Mouse (Mus musculus) MN1 (cell line): Measurements from ENCODE around the gene Agpat4.
"Not testable (repeated sequence)": the region's sequence is repeated elsewhere in the genome, so short reads cannot be mapped to it uniquely, and the experiment has no call there.

Experiments
- DNase-seq: peaks from one replicate; pipeline ENCODE4 v3.0.0-alpha.2; 2016; ENCODE audit warnings: low spot score

The Agpat4 gene

DNA sequence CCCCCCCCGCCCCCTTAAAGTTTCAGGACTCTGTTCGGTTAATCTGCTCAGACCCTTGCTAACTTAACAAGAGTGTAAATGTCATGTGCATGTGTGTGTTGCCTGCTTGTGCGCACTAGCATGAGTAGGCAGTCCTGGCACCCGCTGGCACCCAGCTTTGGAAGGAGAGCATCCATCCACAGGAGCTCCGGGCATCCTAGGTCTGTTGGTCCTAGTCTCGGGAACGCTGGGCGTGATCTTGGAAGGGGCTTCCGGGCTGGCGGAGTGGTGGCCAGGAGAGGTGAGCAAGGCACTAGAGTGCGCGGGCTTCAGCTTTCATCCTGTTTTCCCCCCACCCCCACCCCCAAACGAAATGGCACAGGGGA, at the start of gene Agpat4:
TSS of gene Agpat4 (plus strand) at position 144 of the 365 bp plus-strand sequence.
- DNase-seq, result peak; percentile 79

DNA sequence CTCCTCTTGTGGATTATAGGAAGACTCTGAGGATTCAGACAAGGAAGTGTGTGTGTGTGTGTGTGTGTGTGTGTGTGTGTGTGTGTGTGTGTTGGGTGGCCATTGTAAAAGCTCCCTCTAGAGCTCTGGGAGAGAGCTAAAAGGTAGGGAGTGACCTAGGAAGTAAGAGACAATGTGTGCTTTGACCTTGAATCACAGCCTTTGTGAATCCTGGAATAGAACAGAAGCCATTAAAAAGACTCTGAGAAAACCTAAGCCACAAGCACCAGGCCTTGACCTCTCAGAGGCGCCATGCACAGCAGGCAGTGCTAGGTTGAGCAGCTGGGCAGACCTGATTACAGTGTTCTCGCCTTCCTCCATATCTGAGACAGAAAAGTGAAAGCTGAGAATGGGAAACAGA, 41.7 kb upstream of the Agpat4 start:
- DNase-seq, result no peak

DNA sequence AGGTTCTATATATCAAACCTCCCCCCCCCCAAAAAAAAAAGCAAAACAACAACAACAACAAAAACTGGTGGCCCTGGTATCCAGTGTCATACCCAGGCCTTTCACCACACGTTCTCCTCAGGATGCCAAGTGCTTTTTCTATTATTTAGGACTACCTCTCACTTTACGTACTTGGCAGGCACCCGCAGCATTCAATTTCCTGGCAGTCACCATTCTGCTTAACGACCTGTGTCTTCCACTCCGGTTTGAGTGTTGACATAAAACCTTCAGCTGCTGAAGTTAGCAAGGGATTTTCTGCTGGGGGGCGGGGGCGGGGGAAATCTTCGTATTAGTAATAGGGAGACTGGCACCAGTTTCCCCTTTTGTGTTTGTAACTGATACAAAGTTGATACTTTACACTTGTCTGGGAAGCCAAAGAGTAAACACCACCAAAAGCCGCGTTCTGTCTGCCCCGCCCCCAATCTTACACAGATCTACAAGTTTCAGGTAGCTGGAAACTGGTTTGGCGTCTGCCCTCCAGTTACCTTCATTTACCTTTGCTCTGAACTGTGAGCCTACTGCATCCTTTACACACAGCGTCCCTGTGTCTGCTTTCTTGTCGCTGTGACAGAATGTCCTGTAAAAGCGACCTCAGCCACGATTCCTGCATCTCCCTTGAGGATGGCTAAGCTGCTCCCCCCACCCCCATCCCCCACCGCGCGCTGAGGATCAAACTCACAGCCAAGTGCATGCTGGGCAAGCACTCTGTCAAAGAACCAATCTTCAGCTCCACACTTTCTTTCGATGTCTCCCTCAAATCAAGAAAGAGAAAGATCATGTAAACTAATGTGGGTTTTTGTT, 37.6 kb upstream of the Agpat4 start:
- no peak for DNase-seq

DNA sequence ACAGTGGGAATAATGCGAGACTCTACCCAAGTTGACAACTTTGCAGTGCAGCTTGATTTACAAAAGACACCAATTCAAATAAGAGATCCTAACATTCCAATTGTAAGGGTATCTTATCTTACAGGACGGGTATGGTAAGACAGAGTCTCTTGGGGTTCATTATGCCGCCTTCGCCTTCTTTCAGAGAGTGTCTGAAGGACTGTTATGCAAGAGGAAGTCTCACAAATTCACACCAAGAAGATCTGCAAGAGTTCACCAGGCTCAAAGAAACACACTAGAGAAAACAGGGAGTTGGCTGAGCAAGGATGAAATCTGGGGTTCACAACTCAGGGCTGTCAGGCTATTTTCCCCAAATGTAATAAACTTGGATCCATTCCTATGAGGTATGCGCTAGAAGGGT, 36.3 kb upstream of the Agpat4 start:
- DNase-seq, result no peak

DNA sequence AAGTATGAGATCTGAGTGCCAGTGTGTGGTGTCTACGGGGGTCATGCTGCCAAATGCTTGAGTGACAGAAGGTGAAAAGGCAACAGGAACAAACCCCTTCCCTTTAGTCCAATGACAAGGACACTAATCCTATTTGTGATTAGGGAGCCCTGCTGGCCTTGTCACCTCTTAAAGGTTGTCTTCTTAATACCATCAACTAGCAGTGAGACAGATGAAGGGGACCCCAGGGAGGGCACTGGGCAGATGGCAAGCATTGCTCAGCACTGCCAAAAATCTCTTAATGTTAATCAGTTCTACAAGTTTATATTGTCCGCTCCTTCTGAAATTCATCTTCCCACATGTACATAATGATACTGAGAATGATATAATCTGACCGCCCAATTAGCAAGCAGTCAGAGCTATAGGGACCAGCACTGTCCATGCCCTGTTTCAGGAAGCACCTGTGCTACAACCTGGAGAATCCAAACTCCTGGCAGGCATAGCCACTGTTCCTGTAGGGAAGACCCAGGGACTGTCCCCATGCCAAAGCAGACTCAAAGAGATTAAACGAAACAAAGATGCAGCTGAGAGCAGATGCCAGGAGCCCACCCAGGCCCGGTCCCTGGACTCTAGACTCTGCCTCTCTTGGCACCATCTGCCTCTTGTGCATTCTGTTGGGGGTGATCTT, 28.1 kb upstream of the Agpat4 start:
- no peak for DNase-seq

DNA sequence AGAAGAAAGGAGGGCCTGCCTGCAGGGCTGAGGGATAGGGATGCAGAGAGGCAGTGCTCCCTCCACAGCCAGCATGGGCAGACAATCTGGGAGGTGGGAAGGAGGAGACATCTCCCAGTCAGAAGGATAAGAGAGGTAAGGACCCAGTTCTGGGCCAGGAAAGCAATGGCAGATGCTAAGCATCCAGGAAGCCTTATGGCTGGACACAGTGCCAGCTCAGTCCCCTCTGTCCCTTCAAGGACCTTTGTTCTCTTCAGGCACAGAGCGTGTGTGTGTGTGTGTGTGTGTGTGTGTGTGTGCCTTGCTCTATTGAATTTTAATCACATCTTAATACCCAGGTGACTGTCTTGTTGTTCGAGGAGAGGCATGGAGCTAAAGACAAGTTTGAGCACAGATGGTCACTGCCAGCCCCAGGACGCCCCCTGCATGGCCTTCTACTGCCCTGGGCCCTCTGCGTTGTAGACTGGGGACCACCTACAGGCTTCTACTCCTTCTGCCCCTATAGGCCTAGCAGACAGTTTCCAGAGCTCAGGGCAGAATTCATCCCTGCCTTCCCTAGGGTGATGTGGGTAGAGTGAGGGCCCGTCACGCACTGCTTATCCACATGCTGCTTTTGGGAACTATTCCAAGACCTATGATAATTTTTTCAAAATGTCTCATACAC, 25.5 kb upstream of the Agpat4 start:
- no peak for DNase-seq

DNA sequence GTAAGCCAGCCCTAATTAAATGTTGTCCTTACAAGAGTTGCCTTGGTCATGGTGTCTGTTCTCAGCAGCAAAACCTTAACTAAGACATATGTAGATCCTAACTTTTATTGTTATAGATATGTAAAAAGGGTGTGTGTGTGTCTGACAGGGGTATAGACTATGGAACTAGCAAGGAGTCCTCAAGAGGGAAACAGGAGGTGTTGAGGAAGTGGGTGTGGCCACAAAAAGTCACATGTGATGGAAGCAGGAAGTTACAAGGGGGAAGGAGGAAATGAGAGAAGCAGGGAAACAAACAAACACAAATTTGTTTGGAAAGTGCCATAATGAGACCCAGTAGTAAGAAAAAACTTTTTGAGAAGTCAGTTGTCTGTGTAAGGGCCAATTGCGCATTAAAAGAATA, 24.5 kb upstream of the Agpat4 start:
- no peak for DNase-seq

DNA sequence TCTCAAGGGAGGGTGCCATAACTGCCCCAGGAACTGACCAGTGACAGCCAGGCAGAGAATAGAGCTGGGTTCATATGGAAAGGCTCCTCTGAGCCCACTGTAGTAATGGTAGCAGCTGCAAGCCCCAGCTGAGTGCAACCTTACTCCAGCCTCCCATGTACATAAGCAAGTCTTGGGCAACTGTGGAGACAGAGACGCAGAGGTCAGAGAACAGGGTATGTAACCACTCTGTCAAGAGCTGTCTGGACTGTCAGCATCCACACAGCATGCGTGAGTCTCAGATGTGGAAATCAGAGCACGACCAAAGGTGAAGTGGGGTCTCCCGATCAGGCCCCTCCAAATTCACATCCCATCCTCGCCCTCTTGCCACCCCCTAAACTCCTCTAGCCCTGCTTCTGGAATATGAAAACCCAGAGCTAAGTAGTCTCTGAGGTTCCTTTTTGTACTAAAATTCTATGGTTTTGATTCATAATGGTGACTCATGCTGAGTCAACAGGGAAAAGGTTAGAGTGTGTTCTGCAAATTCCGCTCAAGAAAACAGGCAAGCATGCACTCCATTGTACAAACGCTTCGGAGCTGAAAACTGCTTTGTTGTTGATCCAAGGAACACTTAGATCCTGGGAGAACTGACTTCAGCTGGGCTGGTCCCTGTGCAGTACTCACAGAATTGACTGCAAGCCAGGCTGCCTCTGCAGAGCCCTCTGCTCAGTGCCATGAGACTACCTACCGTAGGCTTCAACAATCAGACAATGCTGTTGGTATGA, 23.5 kb upstream of the Agpat4 start:
- DNase-seq, result no peak

DNA sequence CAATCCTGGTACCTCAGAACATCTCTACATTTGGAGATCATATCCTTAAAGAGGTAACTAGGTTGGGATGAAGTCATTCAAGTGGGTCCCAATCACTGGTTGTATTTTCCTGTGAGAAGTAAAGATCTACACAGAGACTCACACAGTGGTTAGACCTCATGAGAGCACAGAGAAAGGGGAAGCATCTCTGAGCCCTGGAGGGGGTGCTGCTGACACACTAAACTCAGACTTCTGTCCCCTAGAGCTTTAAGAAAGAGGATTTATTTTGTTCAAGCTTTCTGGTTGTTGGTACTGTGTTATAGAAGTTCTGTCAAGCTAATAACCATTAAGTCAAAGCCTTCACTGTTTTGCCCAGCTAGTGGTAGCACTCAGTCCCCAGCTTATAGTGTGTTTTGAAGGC, 19.1 kb upstream of the Agpat4 start:
- DNase-seq, result no peak

DNA sequence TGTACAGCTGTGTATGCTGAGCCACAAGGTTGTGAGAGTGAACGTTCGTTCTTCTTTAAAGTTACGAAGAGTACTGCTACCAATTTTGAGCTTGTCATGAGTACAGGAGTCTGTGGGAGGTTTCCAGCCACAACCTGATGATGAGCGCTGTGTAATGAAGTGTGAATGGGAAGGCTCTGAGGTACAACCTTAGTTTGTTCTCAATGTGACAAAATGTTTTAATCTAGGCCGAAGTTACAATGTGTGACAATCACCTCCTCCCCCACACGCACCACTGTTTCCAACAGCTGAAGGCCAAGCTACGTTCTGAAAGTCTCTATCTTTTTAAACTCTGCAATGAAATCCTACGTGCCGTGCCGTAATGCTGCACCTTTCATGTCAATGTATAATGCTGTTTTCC, 16.2 kb upstream of the Agpat4 start:
- DNase-seq, result no peak

DNA sequence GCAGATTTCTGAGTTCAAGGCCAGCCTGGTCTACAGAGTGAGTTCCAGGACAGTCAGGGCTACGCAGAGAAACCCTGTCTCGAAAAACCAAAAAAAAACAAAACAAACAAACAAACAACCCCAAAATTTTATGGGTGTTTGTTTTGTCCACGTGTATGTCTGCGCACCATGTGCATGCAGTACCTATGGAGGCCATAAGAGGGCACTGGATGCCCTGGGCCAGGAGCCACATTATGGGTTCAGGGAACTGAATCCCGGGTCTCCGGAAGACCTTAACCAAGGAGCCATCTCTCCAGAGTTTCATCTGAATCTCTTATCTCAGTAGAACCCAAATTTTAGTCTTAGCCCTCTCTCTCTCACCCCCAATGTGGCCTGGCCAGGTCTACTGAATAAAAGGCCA, 14.7 kb upstream of the Agpat4 start:
- DNase-seq, result no peak

DNA sequence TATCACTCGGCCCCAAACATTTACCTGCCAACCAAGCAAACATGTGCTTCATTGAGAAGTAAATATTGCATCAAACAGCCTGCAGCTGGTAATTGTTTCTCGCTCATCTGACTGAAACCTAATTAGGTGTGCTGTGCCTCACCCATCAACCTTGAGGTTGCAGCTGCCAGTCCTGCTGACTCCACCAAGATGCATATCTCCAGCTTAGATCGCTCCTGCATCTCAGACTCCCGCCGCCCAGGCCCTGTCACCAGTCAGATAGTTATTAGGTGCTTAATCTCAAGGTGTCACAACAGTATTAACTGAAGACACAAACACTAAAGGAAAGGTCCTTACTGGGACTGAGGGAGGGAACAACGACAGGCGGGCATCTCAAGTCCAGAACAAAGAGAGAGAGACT, 14.3 kb upstream of the Agpat4 start:
- DNase-seq, result peak; percentile 51

DNA sequence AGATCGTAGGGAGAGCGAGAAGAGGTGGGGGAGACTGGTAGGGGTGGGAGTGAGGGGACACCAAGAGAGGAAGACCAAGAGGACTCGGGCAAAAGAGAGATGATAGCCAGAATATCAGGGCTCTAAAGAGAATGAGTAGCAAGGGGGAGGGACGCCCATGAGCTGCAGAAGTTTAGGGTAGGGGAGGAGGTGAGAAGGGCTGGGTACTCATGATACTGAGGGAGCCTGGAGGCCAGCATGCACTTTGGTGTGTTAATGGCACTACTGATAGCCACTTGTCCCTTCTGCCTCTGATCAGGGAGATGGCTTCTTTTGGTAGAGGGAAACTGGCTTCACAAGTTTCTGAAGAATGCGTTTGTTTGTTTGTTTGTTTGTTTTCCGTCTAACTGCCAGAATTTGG, 13.8 kb upstream of the Agpat4 start:
- DNase-seq, result no peak

DNA sequence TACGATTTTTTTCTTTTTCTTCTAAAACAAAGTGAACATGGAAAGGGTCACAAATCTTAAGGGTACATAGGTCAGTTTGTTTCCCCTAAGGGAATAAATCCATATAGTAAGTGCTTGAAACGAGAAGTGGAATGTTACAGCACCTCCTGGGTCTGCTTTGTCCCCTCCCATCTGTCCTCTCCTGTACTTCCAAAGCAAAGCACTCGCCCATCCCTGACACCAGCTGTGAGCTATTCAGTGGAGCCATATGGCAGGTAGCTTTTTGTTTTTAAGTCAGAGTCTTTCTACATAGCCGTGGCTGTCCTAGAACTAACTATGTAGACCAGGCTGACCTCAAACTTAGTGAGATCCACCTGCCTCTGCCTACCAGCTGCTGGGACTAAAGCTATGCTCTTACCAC, 12.2 kb upstream of the Agpat4 start:
- DNase-seq, result no peak

DNA sequence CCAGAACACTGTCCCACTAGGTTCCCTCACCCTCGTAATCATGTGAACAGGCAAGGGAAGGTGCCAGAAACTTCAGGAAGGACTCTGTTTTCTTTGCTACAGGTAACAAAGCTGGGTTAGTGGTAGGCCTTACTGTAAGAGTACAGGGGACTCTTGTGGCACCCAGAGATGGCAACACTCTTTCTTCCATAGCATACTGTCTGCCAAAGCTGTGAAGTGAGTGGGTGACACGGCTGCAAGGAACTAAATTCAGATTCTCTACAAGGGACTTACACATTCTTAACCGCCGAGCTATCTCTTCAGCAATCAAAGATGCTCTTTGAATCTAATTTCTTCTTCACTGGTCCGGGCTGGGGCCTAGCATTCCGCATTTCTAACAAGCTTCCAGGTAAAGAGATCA, 4.9 kb upstream of the Agpat4 start:
- no peak for DNase-seq

DNA sequence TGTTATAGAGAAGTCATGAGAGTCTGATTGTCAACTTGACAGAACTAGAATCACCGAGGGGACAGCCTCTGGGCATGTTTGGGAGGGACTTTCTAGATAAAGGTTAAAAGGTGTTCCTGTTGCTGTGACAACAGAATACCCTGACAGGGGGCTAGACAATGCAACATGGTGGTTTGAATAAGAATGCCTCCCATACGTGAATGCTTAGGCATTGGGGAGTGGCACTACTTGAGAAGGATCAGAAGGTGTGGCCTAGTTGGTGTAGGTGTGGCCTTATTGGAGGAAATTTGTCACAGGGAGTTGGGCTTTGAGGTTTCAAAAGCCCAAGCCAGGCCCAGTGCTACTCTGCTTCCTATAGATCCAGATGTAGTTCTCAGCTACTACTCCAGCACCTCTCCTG, 3.4 kb upstream of the Agpat4 start:
- no peak for DNase-seq

DNA sequence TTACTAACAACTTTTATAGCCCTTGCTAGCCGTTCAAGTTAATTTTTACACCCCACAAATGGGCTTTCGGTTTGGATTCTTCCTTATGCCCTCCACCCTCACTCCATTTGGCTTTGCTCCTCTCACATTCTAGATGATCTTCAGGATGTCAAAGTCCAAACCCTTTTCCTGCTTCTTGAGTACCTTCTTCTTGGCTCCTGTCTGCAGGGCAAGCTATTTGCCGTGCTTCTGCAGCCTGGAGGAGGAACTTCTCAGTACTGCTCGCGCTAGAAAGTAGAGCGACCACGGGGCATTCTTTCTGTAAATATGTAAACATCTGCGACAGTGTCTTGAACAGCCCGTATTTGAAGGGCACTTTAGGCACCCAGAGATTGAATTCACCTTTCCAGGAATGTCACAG, 373 bp upstream of the Agpat4 start:
- DNase-seq, result peak; percentile 19

DNA sequence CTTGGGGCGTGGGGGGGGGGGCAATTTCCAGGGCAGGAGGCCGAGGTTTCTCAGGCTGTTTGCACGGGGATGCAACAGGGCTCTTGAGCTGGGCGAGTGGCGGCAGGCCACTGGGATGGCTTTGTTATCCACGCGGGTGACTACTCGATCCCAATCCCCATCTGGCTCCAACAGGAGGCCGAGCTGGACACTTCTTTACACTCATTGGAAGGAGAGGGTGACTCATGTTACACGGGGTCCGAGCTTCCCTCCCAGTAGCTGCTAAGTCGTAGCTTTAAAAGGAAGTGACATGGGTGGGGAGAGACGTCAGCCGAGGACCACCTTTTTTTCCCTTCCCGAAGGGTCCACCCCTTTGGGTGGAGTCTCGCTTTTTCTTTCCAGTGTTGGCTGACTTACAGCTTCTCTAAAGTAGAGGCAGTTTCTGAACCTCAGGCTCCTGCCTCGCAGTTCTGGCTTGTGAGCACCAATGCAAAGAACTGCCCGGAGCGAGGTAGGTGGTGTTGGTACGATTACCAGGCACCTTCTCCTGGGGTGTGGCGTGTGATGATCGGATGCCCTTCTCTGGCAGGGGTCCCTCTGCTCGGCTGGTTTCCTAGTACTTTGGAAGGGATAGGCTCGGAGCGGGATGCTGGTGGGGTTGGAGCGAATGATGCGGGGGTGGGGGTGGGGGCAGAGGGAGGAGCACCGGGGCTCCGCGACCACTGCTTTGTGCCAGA, 580 bp downstream of the Agpat4 start:
- DNase-seq, result peak; percentile 95

DNA sequence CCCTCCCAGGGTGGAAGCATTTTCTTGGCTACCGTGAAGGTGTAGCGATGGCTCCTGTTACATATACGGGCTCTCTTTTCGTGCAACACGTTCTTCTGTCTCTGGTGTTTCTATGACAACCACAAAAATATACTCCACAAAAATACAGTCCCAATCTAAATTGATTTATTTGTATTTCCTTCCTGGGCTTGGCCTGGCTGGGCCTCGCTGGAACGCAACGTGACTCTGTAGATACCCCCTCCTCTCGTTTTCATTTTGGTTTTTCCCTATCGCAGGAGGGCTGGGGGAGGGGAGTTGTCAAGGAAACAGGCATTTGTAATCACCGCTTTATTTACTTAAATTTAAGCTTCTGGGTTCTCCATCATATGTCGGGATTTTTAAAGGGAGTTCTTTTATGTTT, 1.2 kb downstream of the Agpat4 start:
- peak; percentile 78 for DNase-seq

DNA sequence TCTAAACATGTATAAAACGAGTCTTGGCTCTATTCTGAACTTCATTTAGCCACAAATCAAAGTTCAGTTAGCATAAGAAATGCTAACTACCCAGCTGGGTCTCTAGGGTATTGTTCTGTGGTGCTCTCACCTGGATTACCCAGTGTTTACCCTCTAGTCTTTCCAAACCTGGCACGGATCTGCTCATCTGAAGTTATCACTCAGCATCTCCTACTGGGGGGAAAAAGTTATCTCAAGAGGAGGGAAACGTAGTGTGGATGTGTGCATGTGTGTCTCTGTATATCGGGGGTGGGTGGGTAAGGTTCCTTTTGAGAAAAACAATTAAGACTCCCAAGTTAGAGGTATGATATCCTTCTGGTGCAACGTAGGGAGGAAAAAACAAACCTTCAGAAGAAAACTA, 1.8 kb downstream of the Agpat4 start:
- DNase-seq, result peak; percentile 12

DNA sequence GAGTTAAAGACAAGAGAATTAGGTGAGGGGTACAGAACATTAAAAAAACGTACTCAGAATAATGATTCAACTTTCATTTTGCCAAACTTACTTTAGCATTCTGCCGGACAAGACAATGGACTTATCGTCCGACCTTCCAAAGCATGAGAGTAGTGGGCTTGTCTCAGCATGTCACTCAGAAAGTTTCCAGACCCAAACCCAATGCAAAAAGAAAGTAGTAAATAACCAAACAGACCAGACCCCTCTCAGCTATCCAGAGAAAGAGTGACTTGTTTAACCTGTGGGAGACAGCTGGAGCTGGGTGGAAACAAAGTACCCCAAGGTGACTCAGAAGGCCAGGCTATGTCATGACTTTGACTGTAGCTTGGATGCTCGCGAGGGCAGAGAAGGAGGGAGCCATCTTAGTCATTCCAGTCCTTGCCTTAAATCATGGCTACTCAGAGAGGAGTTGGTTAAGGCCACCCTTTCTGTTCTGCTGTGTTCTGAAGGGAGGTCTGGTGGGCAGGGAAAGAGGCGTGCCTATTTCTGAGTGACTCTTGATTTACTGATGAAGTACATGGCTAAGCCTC, 2.8 kb downstream of the Agpat4 start:
- DNase-seq, result no peak

DNA sequence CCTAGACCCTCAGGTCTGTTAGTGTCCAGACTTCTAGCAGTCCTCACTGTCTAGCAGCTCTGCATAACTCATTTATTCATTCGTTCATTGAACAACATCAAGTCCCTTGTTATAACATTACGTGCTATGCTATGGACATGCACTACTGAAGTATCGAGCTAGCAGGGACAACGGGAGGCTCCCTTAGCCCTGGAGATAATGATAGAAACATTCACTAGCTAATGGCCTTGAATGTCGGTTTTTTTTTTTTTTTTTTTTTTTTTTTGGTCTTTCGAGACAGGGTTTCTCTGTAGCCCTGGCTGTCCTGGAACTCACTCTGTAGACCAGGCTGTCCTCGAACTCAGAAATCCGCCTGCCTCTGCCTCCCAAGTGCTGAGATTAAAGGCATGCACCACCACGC, 3.8 kb downstream of the Agpat4 start:
- DNase-seq, result not testable (repeated sequence)
